Mouse (Mus musculus): ENCODE measurements around the gene Bicd1.

- TF ChIP-seq CTCF (IDR thresholded peaks at IDR 0.05) (peak; percentile 87), EP300 (IDR thresholded peaks at IDR 0.05) (no peak)
Measured at GRCm38 (mm10) chr6:149374986-149375457, 33.7 kb upstream of the Bicd1 start.
